Mouse (Mus musculus) right cerebral cortex, postnatal 4 days (tissue): ENCODE measurements around the gene Calm2.

ENCODE experiments used
- DNase-seq: peaks from one replicate; pipeline ENCODE4 v3.0.0-alpha.2; 2022

Calm2 gene

DNA sequence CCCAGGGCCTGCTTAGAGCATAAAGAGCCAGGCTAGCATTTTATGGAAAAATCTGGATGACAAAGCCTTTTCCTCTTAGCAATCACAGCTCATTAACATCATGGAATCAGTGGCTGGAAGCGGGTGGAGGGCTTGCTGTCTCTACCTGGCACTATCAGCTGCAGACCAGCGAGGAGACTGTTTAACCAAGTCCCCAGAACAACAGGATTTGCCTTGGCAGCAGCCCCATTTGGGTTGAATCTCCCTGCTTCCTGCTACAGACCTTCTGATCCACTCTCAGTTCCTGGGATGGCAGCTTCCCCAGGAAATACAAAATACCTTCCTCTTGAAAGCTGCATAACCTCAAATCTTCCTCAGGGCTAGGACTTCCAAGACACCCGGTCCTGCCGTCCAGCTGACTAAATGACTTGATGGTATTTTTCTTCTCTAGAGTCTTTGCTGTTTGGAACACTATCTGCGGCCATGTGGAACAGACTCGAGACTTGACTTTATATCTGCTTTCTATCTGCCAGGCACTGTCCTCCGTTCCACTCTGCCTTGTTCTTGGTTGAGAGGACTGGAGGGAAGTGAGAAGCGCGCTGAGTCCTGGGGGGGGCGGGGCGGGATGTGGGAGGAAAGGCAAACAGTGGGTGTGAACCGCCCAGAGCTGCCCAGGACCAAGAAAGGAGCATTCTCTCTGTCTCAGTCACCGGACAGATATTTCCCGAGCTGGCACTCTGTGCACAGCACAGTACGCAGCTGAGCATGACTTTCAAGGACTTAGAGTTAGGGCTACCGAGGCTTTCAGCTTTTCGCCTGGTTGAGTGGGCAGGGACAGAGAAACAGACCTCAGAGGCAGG is 12.4 kb upstream of the Calm2 start:
- DNase-seq, result no peak

- DNase-seq, result no peak
Observed at GRCm38 (mm10) chr17:87457961-87458360, 11.2 kb upstream of the Calm2 start.

DNA sequence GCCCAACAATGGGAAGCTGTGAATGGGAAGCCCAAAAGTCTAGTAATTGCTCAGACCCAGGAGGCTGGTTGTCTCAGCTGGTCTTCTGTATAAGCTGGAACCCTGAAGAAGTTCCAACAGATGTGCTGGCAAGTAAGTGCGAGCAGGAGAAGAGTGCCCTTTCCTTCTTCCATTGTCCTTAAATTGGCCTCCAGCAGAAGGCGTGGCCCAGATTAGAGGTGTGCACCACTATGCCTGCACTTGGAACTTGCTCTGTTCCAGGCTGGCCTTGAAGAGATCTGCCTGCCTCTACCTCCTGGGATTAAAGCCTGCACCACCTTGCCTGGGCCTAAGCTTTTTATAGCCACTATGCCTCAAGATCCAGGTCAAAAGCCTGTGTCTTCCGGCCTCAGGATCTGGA is 7.4 kb upstream of the Calm2 start:
- no peak for DNase-seq

GRCm38 (mm10) chr17:87453336-87453735 is 6.6 kb upstream of the Calm2 start:
- no peak for DNase-seq

GRCm38 (mm10) chr17:87448881-87449280 is 2.1 kb upstream of the Calm2 start:
- DNase-seq, result no peak

DNA sequence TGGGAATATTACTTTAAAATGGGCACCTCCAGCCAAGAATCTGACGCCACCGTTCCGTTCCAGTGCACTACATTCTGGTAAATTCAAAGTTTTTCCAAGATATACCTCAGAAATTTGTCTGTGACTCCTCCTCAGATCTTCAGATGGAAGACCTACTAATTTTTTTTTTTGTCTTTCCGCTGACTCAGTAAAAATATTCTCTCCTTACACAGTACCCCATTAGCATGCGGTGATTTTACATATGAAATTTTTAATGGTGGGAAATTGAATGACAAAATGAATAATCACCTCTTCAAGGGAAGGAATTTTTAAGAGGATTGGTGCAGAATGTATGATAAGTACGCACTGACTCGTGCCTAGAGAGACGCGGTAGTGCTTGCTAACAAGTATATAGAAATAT is 1.6 kb upstream of the Calm2 start:
- DNase-seq, result no peak

DNA sequence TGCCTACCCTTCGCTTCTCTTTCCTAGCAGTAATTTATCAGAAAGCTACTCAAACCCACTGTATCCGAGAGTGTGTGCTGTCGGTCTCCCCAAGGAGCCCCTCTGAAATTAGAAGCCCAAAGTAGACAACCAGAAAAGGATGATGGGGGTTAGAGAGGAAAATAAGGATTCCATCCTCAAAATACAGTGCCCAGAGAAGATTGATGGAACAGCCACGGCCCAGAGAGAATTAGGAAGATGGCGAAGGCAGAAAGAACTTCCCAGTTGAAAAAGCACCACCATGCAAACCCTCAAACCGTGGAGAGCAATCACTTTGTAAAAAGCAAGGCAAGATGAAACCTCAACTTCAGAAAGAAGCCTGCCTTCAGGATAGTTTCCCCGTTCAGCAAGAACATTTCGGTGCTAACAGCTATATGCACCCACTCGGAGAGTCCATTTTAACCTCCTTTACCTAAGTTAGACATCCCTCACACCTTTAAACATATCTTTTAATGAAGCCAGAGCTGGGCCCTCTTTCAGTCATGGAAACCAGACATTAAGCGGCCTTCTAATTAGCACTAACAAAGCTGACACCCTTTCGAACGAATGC is 971 bp upstream of the Calm2 start:
- no peak for DNase-seq

- DNase-seq, result peak; percentile 76
Observed at GRCm38 (mm10) chr17:87445917-87446766, 593 bp downstream of the Calm2 start.

DNA sequence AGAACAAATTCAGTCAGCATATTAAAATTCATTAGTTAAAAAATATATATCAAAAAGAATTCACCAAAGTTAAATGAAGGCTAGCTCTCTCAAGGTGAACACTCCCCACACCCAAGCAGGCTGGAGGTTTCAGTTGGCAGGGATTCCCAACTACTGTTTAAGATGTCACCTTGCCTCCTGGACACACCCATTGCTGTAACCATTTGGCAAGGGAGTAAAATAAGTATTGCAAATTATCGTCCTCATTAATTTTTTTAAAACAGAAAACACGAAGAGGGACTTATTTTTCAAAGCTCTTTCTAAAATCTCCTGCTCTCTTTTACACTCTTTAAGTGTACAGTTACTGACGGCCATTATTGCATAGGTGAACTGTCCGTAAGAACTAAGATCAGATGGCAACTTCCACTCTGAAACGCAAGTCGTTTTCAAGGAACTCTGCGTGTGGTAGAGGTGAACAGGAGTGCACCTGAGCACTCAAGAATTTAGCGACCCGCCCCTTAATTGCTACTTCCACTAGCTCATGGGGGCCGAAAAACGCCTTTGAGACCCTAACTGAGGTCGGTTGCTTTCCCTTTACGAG is 1.3 kb downstream of the Calm2 start:
- DNase-seq, result no peak

- DNase-seq, result no peak
Observed at GRCm38 (mm10) chr17:87444763-87445162, 2.0 kb downstream of the Calm2 start.

DNA sequence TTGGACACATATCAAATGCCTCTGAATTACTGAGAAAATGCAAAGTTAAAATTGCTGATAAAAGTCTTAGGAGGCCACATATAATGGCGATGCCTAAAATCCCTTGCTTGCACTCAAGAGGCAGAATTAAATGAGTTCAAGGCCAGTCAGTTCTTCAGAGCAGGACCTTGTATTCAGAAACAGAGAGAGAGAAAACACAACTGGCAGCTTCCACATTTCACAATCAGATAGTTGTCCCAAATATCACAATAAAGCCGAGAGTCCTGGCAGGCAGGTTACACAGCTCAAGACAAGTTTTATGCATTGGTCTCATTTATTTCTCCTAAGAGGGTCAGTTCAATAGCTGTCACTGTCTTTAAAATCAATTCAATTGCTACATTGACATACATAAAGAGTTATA is 5.2 kb downstream of the Calm2 start:
- no peak for DNase-seq

DNA sequence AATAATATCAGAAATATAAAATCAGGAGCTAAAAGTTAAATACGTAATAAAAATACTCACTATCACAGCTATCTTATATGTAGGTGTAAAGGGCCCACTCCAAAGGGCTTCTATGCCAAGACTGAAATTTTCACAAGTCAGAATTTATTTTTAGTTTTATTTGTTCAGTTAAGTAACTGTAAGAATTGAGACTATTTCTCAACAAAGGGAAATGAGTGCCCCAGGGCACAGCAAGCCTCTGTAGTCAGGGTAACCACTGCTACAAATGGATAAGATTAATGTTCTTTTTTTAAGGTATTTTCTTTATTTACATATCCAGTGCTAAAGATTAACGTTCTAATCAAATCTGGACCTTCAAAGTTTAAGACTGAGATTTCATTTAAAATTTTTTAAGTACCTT is 7.3 kb downstream of the Calm2 start:
- no peak for DNase-seq

GRCm38 (mm10) chr17:87433929-87434328 is 12.8 kb downstream of the Calm2 start:
- DNase-seq, result no peak

DNA sequence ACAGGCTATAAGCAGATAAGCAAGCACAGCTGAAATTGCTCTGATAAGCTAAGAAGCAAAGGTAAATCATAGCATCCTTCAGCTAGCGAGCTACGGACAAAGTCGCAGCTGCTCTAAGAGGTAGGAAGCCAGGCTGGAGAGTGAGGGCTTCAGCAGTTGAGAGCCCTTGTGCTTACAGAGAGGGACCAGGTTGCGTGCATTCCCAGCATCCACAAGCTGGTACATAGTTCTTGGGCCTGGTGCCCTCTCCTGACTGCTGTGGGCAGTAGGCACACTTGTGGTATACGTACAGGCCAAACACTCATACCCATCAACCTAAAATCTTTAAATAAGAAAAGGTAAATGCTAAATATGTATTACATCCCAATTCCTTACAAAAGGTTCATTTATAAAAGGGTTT is 14.0 kb downstream of the Calm2 start:
- no peak for DNase-seq

DNA sequence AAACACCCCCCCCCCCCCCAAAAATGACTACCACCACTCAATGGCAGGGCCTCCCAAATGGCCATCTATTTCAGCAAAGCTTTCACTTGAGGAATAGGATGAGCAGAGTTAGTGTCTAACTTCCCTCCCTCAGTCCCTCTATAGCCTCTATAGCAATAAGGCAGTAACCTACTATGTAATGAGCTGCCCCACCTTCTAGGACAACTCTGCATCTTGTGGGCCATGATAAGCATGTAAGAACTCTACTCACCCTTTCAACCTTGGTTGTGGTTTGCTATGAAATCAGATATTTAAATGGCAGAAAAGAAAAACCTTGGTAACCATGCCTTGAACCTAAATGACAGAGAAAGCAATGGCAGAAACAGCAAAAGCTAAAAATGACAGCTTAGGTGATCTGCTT is 14.4 kb downstream of the Calm2 start:
- no peak for DNase-seq

GRCm38 (mm10) chr17:87429431-87429830 is 17.3 kb downstream of the Calm2 start:
- no peak for DNase-seq

DNA sequence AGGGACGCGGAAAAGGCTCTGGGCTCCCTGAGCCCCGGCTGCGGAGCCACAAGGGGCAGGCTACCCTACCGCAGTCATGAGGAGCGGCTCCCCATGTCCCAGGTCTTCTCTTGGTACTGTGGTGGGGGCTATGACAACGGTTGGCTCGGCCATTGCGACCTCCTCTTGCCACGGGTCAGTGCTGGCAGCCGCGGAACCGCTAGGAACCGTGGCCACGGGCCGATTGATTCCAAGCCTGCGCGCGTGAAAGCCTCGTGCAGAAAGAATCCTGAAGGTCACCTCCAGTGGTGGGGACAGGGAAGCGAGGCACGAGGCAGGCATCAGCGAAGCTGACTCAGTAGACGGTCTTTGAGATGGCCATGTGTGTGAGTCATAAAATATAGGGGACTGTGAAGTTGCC is 19.2 kb downstream of the Calm2 start, which contains the start of gene Stpg4:
Gene Stpg4 (minus strand): TSS at position 231 of the 400 bp plus-strand sequence.
- no peak for DNase-seq

GRCm38 (mm10) chr17:87418082-87418481 is 28.7 kb downstream of the Calm2 start:
- DNase-seq, result no peak

DNA sequence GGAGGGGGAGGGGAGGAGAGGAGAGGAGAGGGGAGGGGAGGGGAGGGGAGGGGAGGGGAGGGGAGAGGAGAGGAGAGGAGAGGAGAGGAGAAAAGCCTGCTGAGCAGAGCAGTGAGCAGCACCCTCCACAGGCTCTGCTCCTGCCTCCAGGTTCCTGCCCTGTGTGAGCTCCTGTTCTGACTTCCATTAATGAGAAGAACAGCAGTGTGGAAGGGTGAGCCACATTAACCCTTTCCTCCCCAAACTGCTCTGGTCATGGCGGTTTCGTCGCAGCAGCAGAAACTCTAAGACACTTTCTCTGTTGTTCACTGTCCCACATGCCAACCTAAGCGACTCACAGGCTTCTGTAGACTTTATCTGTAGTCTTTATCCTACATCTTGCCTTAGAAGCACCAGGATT is 40.1 kb downstream of the Calm2 start:
- no peak for DNase-seq

DNA sequence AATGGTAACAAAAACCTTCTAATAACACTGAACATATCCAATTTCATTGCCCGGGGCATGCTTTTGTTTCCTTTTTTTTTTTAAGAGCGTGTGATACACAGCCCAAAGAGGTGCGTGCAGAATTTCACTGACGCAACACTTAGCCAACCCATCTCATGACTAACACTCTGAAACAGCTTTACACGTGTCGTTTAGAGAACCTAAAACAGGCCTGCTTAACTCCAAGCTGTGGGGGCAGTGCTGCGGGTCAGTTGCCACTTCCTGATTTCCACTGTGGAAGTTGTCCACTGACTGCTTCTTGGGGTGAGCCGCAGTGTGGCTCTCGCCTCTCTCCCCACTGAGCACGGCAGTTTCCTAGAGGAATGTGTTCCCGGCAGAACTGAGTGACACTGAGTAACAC is 41.2 kb downstream of the Calm2 start:
- DNase-seq, result no peak

DNA sequence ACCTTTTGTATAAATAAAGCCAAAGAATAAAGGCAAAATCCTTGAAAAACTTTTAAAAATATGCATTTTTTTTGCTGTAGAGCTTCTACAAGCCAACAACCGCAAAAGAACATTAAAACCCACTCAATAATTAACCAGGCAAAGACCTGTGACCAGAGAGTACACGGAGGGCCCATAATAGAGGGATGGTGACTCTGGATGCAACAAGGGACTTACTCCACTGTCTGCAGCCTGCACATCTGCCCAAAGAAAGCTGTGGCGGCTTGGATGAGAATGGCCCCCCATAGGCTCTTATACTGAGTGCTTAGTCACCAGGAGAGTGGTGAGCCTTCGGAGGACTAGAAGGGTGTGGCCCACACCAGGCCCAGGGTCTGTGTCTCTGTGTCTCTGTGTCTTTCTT is 43.3 kb downstream of the Calm2 start:
- no peak for DNase-seq

DNA sequence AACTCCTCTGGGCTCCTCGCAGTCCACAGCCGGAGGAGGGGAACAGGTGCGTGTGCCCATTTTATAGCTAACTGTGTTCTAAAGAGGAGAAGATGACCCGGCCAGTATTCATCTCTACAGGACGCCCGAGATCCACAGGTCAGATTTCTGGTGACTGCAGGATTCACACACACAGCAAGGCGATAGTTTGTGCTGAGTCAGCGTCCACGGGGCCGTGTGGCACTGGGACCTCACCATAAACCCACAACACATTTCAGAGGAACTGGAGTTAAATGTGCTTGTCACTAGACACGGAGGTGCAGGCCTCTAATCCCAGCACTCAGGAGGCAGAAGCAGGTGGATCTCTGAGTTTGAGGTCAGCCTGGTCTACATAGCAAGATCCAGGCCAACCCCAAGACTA is 44.3 kb downstream of the Calm2 start:
- DNase-seq, result no peak

DNA sequence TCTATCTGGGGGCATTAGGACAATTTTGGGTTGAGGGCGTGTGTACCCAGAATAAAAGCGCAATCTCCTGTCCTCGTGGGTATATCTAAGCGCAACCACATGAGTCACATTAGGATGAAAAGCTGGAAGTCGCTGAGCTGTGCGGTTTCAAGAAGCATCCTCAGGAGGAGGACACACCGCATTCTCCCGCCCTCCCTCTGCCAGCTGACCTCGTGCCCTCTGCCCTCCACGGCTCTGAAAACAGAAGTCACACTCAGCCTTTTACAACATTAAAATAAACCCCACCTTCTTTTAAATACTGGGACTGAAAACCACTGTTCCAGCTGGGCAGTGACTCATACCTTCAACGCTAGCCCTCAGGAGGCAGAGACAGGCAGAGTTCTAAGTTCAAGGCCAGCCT is 49.6 kb downstream of the Calm2 start:
- DNase-seq, result no peak
